Mouse (Mus musculus) bone marrow macrophage, adult 2 months (primary cell): ENCODE results near the gene Dok3. TPM values are rescaled to one million over a fixed set of nuclear protein-coding genes. Genes with fewer than 3 reads are reported as not detected.
A peak's percentile ranks its signal among the peaks of the same experiment; 100 is the strongest.

Experiments
- H3K27ac ChIP-seq: 2 replicates; pipeline ENCODE4 v1.5.1; 2012; ENCODE audit warnings: low read depth, low read length; ENCODE audit not compliant: insufficient read depth
- H3K4me1 ChIP-seq: 2 replicates; pipeline ENCODE4 v1.6.1; 2012; ENCODE audit warnings: low read length; ENCODE audit not compliant: control insufficient read depth, insufficient read depth
- H3K4me3 ChIP-seq: 2 replicates; pipeline ENCODE4 v1.5.1; 2012; ENCODE audit warnings: mild to moderate bottlenecking, low read length, moderate library complexity; ENCODE audit not compliant: insufficient read depth
- CTCF ChIP-seq: IDR thresholded peaks from 2 replicates; pipeline ENCODE4 v1.5.1; 2012; ENCODE audit warnings: low read depth, mild to moderate bottlenecking, low read length, moderate library complexity
- POLR2A ChIP-seq: IDR thresholded peaks from 2 replicates; pipeline ENCODE4 v1.6.1; 2012; ENCODE audit warnings: mild to moderate bottlenecking, low read depth, low read length, borderline replicate concordance
- polyA plus RNA-seq: library from polyadenylated mRNA; stranded (reverse); fragments of >200 nt; gene quantifications from 2 replicates; pipeline ENCODE4 v1.2.4, GENCODE M21; 2012; ENCODE audit not compliant: missing spikeins, insufficient read depth, insufficient read length

The Dok3 gene
- polyA plus RNA-seq, 1 experiment = 94.2 TPM

DNA sequence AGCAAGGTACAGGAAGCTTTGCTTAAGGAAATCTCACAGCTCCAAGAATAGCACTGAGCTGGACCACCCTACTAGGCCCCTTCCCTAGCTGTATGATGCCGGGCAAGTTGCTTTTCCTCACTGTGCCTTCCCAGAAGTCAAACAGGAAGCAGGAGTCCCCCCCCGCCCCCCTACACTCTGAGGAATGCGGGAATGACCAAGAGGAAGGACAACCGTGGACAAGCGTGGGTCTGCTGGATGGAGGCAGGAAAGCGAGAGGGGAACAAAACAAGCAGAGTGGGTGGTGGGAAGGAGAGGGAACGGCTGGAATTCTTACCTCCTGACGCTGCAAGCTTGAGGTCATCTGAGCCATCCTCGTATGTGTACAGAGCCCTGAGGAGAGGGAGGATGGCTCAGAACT, 46.0 kb downstream of the Dok3 start:
- TF ChIP-seq CTCF (no peak), POLR2A (no peak)
- Histone ChIP-seq H3K4me1 (peaks cover 10% of the 10 kb centered on the region), H3K4me3 (no peak overlapping the region), H3K27ac (no peak overlapping the region)

DNA sequence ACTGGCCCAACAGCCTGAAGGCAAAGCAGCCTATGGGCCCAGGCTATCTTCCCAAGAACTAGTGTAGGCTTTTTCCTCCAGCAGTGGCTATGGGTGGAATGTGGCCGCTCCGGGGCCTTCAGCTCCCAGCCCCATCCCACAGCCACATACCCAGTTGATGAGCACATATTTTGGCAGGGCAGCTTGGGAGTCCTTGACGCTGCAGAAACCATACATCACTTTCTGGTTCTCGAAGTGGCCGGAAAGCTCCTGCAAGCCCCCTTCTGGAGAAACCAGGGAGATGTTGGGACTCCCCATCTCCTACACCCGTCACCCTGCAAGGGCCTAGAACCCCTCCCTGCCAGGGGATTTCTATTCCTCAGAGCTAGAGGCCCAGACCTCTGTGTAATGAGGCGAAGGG, 46.6 kb downstream of the Dok3 start:
- H3K4me3 ChIP-seq = no peak overlapping the region
- no peak overlapping the region for H3K27ac ChIP-seq
- peaks cover 10% of the 10 kb centered on the region for H3K4me1 ChIP-seq
- TF ChIP-seq CTCF = no peak
- TF ChIP-seq POLR2A = no peak

DNA sequence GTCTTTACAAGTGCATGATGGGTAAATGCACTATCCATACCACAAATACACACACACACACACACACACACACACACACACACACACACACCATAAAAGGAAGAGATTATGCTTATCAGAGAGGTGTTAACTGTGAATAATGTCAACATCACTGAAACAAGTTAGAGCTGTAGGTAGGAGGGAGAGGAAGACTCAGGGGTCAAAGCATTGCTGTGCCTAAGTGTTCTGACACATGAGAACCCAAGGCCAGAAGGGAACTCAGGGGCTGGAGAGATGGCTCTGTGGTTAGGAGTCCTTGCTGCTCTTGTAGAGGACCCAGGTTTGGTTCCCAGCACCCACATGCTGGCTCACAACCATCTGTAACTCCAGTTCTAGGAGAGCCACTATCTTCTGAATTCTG, 49.2 kb downstream of the Dok3 start:
- Histone ChIP-seq H3K27ac (no peak overlapping the region), H3K4me1 (peaks cover 10% of the 10 kb centered on the region), H3K4me3 (no peak overlapping the region)
- no peak for TF ChIP-seq POLR2A
- TF ChIP-seq CTCF = no peak

DNA sequence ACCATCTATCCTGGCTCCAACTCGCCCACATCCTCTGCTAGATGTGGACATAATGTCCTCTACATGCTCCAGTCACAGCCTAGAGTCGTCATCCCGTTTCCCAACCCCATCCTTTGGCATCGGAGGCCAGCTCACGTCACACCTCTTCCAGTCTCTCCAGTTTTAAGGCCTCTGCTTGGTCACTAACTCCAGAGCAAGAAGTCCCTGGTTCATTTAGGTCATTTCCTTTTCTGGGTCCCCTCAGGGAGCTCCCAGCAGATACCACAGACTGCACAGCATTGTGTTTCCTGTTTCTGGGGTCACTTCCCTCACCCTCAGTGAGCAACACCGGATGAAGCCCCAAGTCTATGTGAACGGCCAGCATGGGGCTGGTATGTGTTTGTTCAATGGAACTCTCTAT, 50.1 kb downstream of the Dok3 start:
- peaks cover 10% of the 10 kb centered on the region for H3K4me1 ChIP-seq
- no peak overlapping the region for H3K4me3 ChIP-seq
- TF ChIP-seq POLR2A (no peak), CTCF (no peak)
- no peak overlapping the region; the same call in 1 of the 2 replicates for H3K27ac ChIP-seq

DNA sequence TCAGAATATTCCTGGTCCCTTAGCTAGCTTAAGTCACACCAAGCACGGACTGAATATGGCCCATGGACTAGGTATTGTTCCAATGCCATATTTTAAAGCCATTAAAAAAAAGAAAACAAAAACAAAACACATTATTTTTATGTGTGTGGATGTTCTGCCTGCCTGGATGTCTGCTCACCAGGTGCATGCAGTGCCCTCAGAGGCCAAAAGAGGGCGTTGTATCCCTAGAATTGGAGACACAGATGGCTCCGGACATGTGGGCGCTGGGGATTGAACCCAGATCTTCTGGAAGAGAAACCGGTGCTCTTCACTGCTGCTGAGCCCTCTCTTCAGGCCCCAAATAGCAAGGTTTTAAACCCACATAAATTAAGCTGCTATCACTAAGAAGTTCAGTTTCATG, 51.1 kb downstream of the Dok3 start:
- Histone ChIP-seq H3K27ac (no peak overlapping the region), H3K4me1 (peaks cover 10% of the 10 kb centered on the region), H3K4me3 (no peak overlapping the region)
- TF ChIP-seq POLR2A = no peak
- TF ChIP-seq CTCF = peak; percentile 52; the same call in 1 of the 2 replicates

DNA sequence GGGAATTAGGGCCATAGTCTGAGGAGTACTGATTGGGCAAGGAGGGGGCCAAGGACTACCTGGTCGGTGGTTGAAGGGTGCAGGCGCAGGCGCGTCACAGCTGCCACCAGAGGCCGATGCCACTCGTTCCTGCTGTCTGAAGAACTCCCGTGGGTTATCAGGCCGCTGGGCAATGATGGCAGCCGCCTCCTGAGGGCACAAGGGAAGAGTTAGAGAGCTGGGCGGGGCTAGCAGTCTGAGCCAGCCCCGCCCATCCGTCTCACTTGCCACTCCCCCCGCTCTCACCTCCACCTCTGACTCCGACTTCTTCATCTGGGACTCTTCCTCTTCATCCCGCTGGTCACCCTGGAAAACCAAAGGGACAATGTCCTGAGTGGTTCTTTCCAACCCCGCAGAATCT, 51.6 kb downstream of the Dok3 start:
- Histone ChIP-seq H3K27ac (no peak overlapping the region), H3K4me3 (no peak overlapping the region), H3K4me1 (peaks cover 10% of the 10 kb centered on the region)
- TF ChIP-seq CTCF = no peak; the same call in 1 of the 2 replicates
- no peak for TF ChIP-seq POLR2A

DNA sequence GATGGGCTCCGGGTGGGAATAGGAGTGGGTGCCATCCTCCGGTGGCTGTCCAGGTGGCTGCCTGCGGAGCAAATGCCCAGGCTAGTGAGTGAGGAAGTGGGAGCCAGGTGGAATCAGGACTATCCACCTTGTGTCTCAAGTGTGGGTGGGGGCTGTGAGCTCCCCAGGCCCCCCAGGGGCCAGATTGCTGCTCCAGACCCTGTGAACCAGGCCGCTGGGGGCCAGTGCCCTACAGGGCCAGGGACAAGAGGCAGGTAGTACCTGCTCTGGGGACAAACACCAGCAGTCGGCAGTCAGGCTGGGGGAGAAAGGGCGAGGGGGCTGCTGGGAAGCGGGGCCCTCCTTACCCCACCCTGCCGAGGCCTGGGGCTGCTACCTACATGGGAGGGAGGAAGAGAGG, 52.8 kb downstream of the Dok3 start:
- H3K4me1 ChIP-seq = peaks cover 10% of the 10 kb centered on the region
- no peak for TF ChIP-seq CTCF
- TF ChIP-seq POLR2A = no peak
- H3K4me3 ChIP-seq = no peak overlapping the region
- H3K27ac ChIP-seq = no peak overlapping the region

DNA sequence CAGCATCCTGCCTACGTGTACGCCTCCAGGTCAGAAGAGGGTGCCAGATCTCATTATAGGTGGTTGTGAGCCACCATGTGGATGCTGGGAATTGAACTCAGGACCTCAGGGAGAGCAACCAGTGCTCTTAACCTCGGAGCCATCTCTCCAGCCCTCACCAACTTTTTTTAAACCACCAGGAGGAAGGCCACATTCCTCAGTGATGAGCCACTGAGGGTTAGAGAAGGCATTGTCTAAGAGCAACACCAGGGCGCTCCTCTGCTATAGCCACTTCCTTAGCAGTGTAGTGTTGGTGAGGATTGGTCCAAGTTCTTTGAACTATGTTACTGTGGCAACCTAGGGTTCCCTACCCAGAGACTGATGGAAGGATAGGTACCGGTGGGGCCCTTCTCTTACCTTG, 53.3 kb downstream of the Dok3 start:
- TF ChIP-seq POLR2A (no peak), CTCF (no peak)
- Histone ChIP-seq H3K4me3 (no peak overlapping the region), H3K4me1 (peaks cover 10% of the 10 kb centered on the region), H3K27ac (no peak overlapping the region)

DNA sequence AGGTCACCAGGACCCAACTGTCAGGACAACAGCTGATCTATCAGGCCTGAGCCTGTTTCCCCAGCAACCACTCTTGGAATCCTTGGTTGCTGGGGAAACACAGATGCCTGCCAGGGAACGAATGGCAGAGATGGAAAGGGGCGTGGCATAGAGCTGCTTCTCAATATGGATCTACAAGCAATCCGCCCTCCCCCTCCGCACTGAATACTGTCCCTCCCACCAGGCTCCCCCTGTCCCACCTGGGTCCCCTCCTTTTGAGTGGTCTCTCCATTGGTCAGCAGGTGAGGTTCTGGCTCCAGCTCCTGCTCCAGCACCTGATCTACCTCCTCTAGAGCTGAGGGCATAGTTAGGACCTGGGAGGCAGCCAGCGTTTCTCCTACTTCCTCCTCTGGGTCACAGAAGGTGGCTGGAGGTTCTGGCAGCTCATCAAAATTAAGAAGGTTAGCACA, 54.5 kb downstream of the Dok3 start:
- Histone ChIP-seq H3K27ac (no peak overlapping the region), H3K4me1 (peaks cover 10% of the 10 kb centered on the region), H3K4me3 (no peak overlapping the region)
- no peak for TF ChIP-seq POLR2A
- no peak for TF ChIP-seq CTCF

DNA sequence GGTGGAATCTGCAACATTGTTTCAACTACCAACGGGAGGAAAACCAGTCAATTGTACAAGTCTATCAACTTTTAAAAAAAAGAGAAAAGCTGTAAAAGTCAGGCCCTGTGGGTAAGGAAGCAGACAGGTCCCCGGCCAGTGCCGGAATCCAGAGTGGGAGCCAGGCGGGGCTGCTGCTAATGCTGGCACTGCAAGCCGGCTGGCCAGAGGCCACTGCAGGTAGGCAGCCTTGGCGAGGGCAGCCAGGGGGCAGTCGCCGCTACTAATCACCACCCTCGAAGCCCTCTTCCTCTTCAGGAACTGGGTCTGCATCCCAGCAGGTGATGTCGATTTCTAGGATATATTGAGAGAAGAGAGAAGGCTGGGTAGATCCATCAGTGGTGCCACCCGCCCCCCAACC, 55.1 kb downstream of the Dok3 start:
- Histone ChIP-seq H3K27ac (no peak overlapping the region), H3K4me3 (no peak overlapping the region), H3K4me1 (peaks cover 7% of the 10 kb centered on the region)
- no peak for TF ChIP-seq POLR2A

Other genes starting within 250 kb of the Dok3 start
- 283 TPM in 2 replicates for gene Prelid1, start 208.8 kb downstream of the Dok3 start, polyA plus RNA-seq
- 75.6 and 91.3 TPM in 2 replicates for gene Rab24, start 207.3 kb downstream of the Dok3 start, polyA plus RNA-seq
- gene Mxd3, start 199.5 kb downstream of the Dok3 start, polyA plus RNA-seq = 8.6 and 8.8 TPM in 2 replicates
- 94.1 and 94.6 TPM in 2 replicates for gene Lman2, start 166.5 kb downstream of the Dok3 start, polyA plus RNA-seq
- 34.7 and 39.1 TPM in 2 replicates for gene Rgs14, start 159.6 kb downstream of the Dok3 start, polyA plus RNA-seq
- gene Slc34a1, start 131.1 kb downstream of the Dok3 start, polyA plus RNA-seq = not detected in 2 replicates
- gene Pfn3, start 114.1 kb downstream of the Dok3 start, polyA plus RNA-seq = not detected in 2 replicates
- not detected in 2 replicates for gene F12, start 102.5 kb downstream of the Dok3 start, polyA plus RNA-seq
- gene Grk6, start 84.2 kb downstream of the Dok3 start, polyA plus RNA-seq = 42.1 and 43.0 TPM in 2 replicates
- not detected in 2 replicates for gene Prr7, start 65.0 kb downstream of the Dok3 start, polyA plus RNA-seq
- gene Dbn1, start 41.2 kb downstream of the Dok3 start, polyA plus RNA-seq = 0.62 and 1.2 TPM in 2 replicates
- 6.0 TPM in 2 replicates for gene Pdlim7, start 15.6 kb downstream of the Dok3 start, polyA plus RNA-seq
- 39.1 and 39.8 TPM in 2 replicates for gene Ddx41, start 7.4 kb upstream of the Dok3 start, polyA plus RNA-seq
- 45.6 and 47.6 TPM in 2 replicates for gene Fam193b, start 41.8 kb upstream of the Dok3 start, polyA plus RNA-seq
- gene Tmed9, start 44.4 kb upstream of the Dok3 start, polyA plus RNA-seq = 90.3 and 94.9 TPM in 2 replicates
- 25.2 and 27.5 TPM in 2 replicates for gene B4galt7, start 70.6 kb upstream of the Dok3 start, polyA plus RNA-seq
- gene Caml, start 93.7 kb upstream of the Dok3 start, polyA plus RNA-seq = 44.9 and 45.8 TPM in 2 replicates
- 53.3 and 59.2 TPM in 2 replicates for gene Ddx46, start 105.7 kb upstream of the Dok3 start, polyA plus RNA-seq
- 46.8 and 50.4 TPM in 2 replicates for gene B230219D22Rik, start 163.8 kb upstream of the Dok3 start, polyA plus RNA-seq
- 51.5 and 54.5 TPM in 2 replicates for gene Txndc15, start 185.4 kb upstream of the Dok3 start, polyA plus RNA-seq
- 55.0 and 57.0 TPM in 2 replicates for gene Pcbd2, start 198.1 kb upstream of the Dok3 start, polyA plus RNA-seq